Mouse (Mus musculus): ENCODE data around the gene Araf. TPM values are rescaled to one million over a fixed set of nuclear protein-coding genes. Genes with fewer than 3 reads are reported as not detected.

Araf gene
- polyA plus RNA-seq, 2 experiments: 87.1 to 196 TPM

DNA sequence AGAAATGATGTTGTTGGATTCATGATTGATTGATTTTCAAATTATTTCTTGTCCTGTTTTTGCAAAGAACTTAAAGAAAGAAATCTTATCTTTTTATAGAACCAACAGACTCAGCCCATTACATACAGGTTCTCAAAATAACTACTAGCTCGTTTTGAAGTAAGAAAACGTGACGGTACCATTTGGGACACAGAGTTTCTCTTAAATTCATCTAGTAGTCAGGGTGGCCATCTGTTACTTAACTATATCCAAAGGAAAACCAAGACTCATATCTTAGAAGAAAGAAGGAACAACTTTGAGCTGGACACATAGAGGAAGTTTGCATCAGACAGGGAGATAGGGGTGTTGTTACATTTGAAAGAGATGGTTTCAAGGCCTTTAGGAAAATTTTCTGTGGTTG lies 49.6 kb downstream of the Araf start:
- H3K4me1 ChIP-seq (ENCODE audit: control insufficient read depth, insufficient read depth, low read length): peaks cover 3% of the 10 kb centered on the region; the same call in 1 of the 2 replicates
- WGBS: 87% methylated on average over 3 of the region's 3 CpGs
- H3K36me3 ChIP-seq (ENCODE audit: control insufficient read depth, insufficient read depth, low read length): peaks cover 14% of the 10 kb centered on the region
- TF ChIP-seq POLR2A (IDR thresholded peaks at IDR 0.05; ENCODE audit: borderline replicate concordance, extremely low read depth, insufficient read depth, insufficient read length): no peak
- no peak overlapping the region for H3K9ac ChIP-seq (ENCODE audit: low read depth, low read length, severe bottlenecking)
- ATAC-seq (ENCODE audit: low FRiP score, low read depth) (no peak), DNase-seq (ENCODE audit: low spot score) (no peak)
- peak overlapping the region; percentile 76 for H3K27ac ChIP-seq (replicated peaks; ENCODE audit: low read depth, low read length)
- H3K27me3 ChIP-seq (ENCODE audit: control insufficient read depth, insufficient read depth, low read length): no peaks in the 10 kb centered on the region
- H3K9me3 ChIP-seq (ENCODE audit: control insufficient read depth, low read length): no peaks in the 10 kb centered on the region
- no peak overlapping the region for H3K4me3 ChIP-seq (replicated peaks; ENCODE audit: low read length)
- no peak overlapping the region for H3K4me2 ChIP-seq (replicated peaks; ENCODE audit: low read depth, low read length, severe bottlenecking)

DNA sequence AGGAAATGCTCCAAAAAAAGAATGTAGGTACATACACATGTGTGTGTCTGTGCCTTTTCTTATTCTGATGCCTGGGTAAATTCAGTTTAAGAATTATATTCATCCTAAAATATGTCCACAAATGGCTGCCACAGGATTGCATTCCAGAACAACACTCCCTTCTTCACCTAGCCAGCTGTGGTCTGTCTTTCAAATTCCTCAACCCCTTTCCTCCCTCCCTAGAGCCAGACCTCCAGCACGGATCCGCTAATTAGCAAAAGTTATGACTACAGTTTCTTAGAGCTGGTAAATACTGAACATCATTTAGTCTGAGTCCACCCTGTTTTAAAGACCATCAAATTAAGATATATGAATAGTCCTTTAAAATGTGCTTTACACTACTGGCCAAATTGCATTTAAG lies 50.2 kb downstream of the Araf start:
- WGBS: 29% methylated on average over 2 of the region's 2 CpGs
- peaks cover 3% of the 10 kb centered on the region; the same call in 1 of the 2 replicates for H3K4me1 ChIP-seq (ENCODE audit: control insufficient read depth, insufficient read depth, low read length)
- H3K27me3 ChIP-seq (ENCODE audit: control insufficient read depth, insufficient read depth, low read length): no peaks in the 10 kb centered on the region
- peak overlapping the region; percentile 76 for H3K27ac ChIP-seq (replicated peaks; ENCODE audit: low read depth, low read length)
- H3K36me3 ChIP-seq (ENCODE audit: control insufficient read depth, insufficient read depth, low read length): peaks cover 14% of the 10 kb centered on the region
- H3K9ac ChIP-seq (ENCODE audit: low read depth, low read length, severe bottlenecking): peak overlapping the region; percentile 34; the same call in 1 of the 2 replicates
- ATAC-seq (ENCODE audit: low FRiP score, low read depth) (peak; percentile 42), DNase-seq (ENCODE audit: low spot score) (peak; percentile 21)
- H3K4me2 ChIP-seq (replicated peaks; ENCODE audit: low read depth, low read length, severe bottlenecking): peak overlapping the region; percentile 40
- no peak for TF ChIP-seq POLR2A (IDR thresholded peaks at IDR 0.05; ENCODE audit: borderline replicate concordance, extremely low read depth, insufficient read depth, insufficient read length)
- no peaks in the 10 kb centered on the region for H3K9me3 ChIP-seq (ENCODE audit: control insufficient read depth, low read length)
- H3K4me3 ChIP-seq (replicated peaks; ENCODE audit: low read length): peak overlapping the region; percentile 57

GRCm38 (mm10) chrX:20848256-20848984 lies 50.8 kb downstream of the Araf start:
- TF ChIP-seq POLR2A (IDR thresholded peaks at IDR 0.05; ENCODE audit: borderline replicate concordance, extremely low read depth, insufficient read depth, insufficient read length): no peak
- H3K27ac ChIP-seq (replicated peaks; ENCODE audit: low read depth, low read length): peak overlapping the region; percentile 76

GRCm38 (mm10) chrX:20853794-20854193 lies 56.2 kb downstream of the Araf start:
- Histone ChIP-seq H3K27ac (replicated peaks; ENCODE audit: low read depth, low read length) (no peak overlapping the region), H3K9me3 (ENCODE audit: control insufficient read depth, low read length) (no peaks in the 10 kb centered on the region), H3K4me2 (replicated peaks; ENCODE audit: low read depth, low read length, severe bottlenecking) (no peak overlapping the region), H3K36me3 (ENCODE audit: control insufficient read depth, insufficient read depth, low read length) (peaks cover 23% of the 10 kb centered on the region), H3K4me3 (replicated peaks; ENCODE audit: low read length) (no peak overlapping the region), H3K9ac (ENCODE audit: low read depth, low read length, severe bottlenecking) (no peak overlapping the region), H3K27me3 (ENCODE audit: control insufficient read depth, insufficient read depth, low read length) (no peaks in the 10 kb centered on the region), H3K4me1 (ENCODE audit: control insufficient read depth, insufficient read depth, low read length) (peaks cover 3% of the 10 kb centered on the region; the same call in 1 of the 2 replicates)
- ATAC-seq (ENCODE audit: low FRiP score, low read depth) (no peak), DNase-seq (ENCODE audit: low spot score) (no peak)
- no peak for TF ChIP-seq POLR2A (IDR thresholded peaks at IDR 0.05; ENCODE audit: borderline replicate concordance, extremely low read depth, insufficient read depth, insufficient read length)
- WGBS: 96% methylated on average over 7 of the region's 7 CpGs

More at GRCm38 (mm10) chrX:20848256-20848984, 50.8 kb downstream of the Araf start:
- Histone ChIP-seq H3K9me3 (ENCODE audit: control insufficient read depth, low read length) (no peaks in the 10 kb centered on the region), H3K4me1 (ENCODE audit: control insufficient read depth, insufficient read depth, low read length) (peaks cover 3% of the 10 kb centered on the region; the same call in 1 of the 2 replicates), H3K27me3 (ENCODE audit: control insufficient read depth, insufficient read depth, low read length) (no peaks in the 10 kb centered on the region), H3K4me3 (replicated peaks; ENCODE audit: low read length) (peak overlapping the region; percentile 57), H3K4me2 (replicated peaks; ENCODE audit: low read depth, low read length, severe bottlenecking) (peak overlapping the region; percentile 51), H3K9ac (ENCODE audit: low read depth, low read length, severe bottlenecking) (peak overlapping the region; percentile 60), H3K36me3 (ENCODE audit: control insufficient read depth, insufficient read depth, low read length) (peaks cover 17% of the 10 kb centered on the region)
- ATAC-seq (ENCODE audit: low FRiP score, low read depth) (peak; percentile 98), DNase-seq (ENCODE audit: low spot score) (peak; percentile 92)
- WGBS: 21% methylated on average over 41 of the region's 42 CpGs

DNA sequence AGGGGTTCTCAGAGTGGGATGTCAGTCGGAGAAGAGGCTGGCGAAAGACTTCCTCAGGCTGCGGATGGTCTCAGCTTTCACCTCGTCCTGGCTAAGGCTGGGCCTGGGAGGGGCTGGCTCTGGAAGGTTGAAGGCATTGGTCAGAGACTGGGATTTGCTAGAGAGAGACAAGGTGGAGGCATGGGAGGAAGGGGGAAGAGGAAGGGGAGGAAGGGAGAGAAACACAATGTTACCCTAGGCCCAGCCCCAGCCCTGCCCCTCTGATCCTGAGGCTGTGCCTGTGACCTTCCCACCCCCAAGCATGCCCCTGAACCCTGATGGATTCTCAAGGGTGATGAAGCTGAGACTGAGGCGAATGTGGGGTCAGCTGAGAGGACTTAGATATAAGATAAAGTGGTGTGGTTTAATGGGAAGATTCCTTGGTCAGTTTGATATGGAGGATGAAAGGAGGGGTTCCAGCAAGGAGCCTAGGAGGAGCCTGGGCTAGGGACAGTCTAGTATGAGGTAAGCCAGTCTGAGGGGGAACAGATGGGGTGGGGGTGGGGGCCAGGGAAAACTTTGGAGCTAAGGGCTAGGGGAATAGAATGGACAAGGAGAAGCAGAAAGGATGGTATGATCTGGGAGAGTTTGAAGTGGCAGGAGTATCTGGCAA lies 64.0 kb downstream of the Araf start:
- no peak for ATAC-seq (ENCODE audit: low FRiP score, low read depth)
- Histone ChIP-seq H3K9me3 (ENCODE audit: control insufficient read depth, low read length) (no peaks in the 10 kb centered on the region), H3K27ac (replicated peaks; ENCODE audit: low read depth, low read length) (no peak overlapping the region), H3K4me2 (replicated peaks; ENCODE audit: low read depth, low read length, severe bottlenecking) (no peak overlapping the region), H3K4me3 (replicated peaks; ENCODE audit: low read length) (no peak overlapping the region), H3K27me3 (ENCODE audit: control insufficient read depth, insufficient read depth, low read length) (no peaks in the 10 kb centered on the region), H3K36me3 (ENCODE audit: control insufficient read depth, insufficient read depth, low read length) (0 out of 2 replicates have a peak, but pooled peaks cover 3% of the 10 kb centered on the region), H3K4me1 (ENCODE audit: control insufficient read depth, insufficient read depth, low read length) (no peaks in the 10 kb centered on the region), H3K9ac (ENCODE audit: low read depth, low read length, severe bottlenecking) (no peak overlapping the region)
- 52% methylated on average over 5 of the region's 5 CpGs for WGBS
- no peak for DNase-seq (ENCODE audit: low spot score)
- no peak for TF ChIP-seq POLR2A (IDR thresholded peaks at IDR 0.05; ENCODE audit: borderline replicate concordance, extremely low read depth, insufficient read depth, insufficient read length)

Measured in limb, embryonic 14.5 days (tissue).